Mouse (Mus musculus): Measurements from ENCODE around the gene 9030025P20Rik.
"Not testable (repeated sequence)": the region's sequence is repeated elsewhere in the genome, so short reads cannot be mapped to it uniquely, and the experiment has no call there.

The 9030025P20Rik gene
- long read RNA-seq, experiment 1, partial matches to known transcripts, result 2 of 7 reads
- long read RNA-seq, experiment 1, other reads (novel, unspliced or antisense), result 5 of 7 reads
- long read RNA-seq, experiment 2, partial matches to known transcripts, result 2 of 6 reads
- long read RNA-seq, experiment 2, other reads (novel, unspliced or antisense), result 3 of 6 reads

- intact Hi-C loops (cut with DNase I), result not testable (repeated sequence)
These were observed at the start of gene 9030025P20Rik, which contains the start of gene Gm3417 for GRCm38 (mm10) chr17:14978362-14979038. Gene 9030025P20Rik (plus strand): TSS chr17:14978468. Gene Gm3417 (minus strand): TSS chr17:14978790.

GRCm38 (mm10) chr17:14928631-14929030, 49.6 kb upstream of the 9030025P20Rik start:
- intact Hi-C loops (cut with DNase I), result no loop called here

GRCm38 (mm10) chr17:14930697-14931096, 47.6 kb upstream of the 9030025P20Rik start:
- intact Hi-C loops (cut with DNase I), result no loop called here

- intact Hi-C loops (cut with DNase I), result no loop called here
These were observed 46.8 kb upstream of the 9030025P20Rik start for GRCm38 (mm10) chr17:14931469-14931868.

- intact Hi-C loops (cut with DNase I), result not testable (repeated sequence)
These were observed 43.0 kb upstream of the 9030025P20Rik start for GRCm38 (mm10) chr17:14935280-14935679.

GRCm38 (mm10) chr17:14935841-14936605, 42.2 kb upstream of the 9030025P20Rik start:
- intact Hi-C loops (cut with DNase I), result no loop called here

GRCm38 (mm10) chr17:14942181-14942580, 36.1 kb upstream of the 9030025P20Rik start:
- intact Hi-C loops (cut with DNase I), result not testable (repeated sequence)

GRCm38 (mm10) chr17:14943009-14943728, 35.1 kb upstream of the 9030025P20Rik start, which contains the start of the genes Wdr27 and 1600012H06Rik:
Gene Wdr27 (minus strand): TSS chr17:14943158.
Gene 1600012H06Rik (plus strand): TSS chr17:14943184.
- intact Hi-C loops (cut with DNase I), result no loop called here

GRCm38 (mm10) chr17:14943729-14944059, 34.6 kb upstream of the 9030025P20Rik start:
- intact Hi-C loops (cut with DNase I), result no loop called here

GRCm38 (mm10) chr17:14944551-14944950, 33.7 kb upstream of the 9030025P20Rik start:
- intact Hi-C loops (cut with DNase I), result no loop called here

- intact Hi-C loops (cut with DNase I), result no loop called here
These were observed 29.0 kb upstream of the 9030025P20Rik start for GRCm38 (mm10) chr17:14949161-14949827.

- intact Hi-C loops (cut with DNase I), result no loop called here
These were observed 24.8 kb upstream of the 9030025P20Rik start for GRCm38 (mm10) chr17:14953452-14953851.

GRCm38 (mm10) chr17:14958686-14959327, 19.5 kb upstream of the 9030025P20Rik start:
- intact Hi-C loops (cut with DNase I), result no loop called here

GRCm38 (mm10) chr17:14959979-14960378, 18.3 kb upstream of the 9030025P20Rik start:
- intact Hi-C loops (cut with DNase I), result no loop called here

- intact Hi-C loops (cut with DNase I), result no loop called here
These were observed 17.7 kb upstream of the 9030025P20Rik start for GRCm38 (mm10) chr17:14960520-14960919.

GRCm38 (mm10) chr17:14960951-14961556, 17.2 kb upstream of the 9030025P20Rik start, which contains the start of gene Phf10:
Gene Phf10 (minus strand): TSS chr17:14961273.
- intact Hi-C loops (cut with DNase I), result not testable (repeated sequence)

GRCm38 (mm10) chr17:14961557-14962154, 16.6 kb upstream of the 9030025P20Rik start:
- intact Hi-C loops (cut with DNase I), result not testable (repeated sequence)

GRCm38 (mm10) chr17:14968373-14968913, 9.8 kb upstream of the 9030025P20Rik start:
- intact Hi-C loops (cut with DNase I), result not testable (repeated sequence)
